Mouse (Mus musculus) heart, adult 9 months (tissue): Measurements from ENCODE around the gene Gm18596.
"Not testable (repeated sequence)": the region's sequence is repeated elsewhere in the genome, so short reads cannot be mapped to it uniquely, and the experiment has no call there.

ENCODE experiments used
- DNase-seq, 2 experiments: peaks; one replicate each; pipeline ENCODE4 v3.0.0; 2022; ENCODE audit warnings: low spot score in 2 of 2

Gm18596 gene

GRCm38 (mm10) chr10:77711157-77711556 is 31.3 kb downstream of the Gm18596 start, which contains the start of gene Gm10024:
TSS of gene Gm10024 (plus strand) at chr10:77711457.
- DNase-seq = not testable (repeated sequence)

GRCm38 (mm10) chr10:77709831-77710230 is 32.6 kb downstream of the Gm18596 start:
- no peak for DNase-seq

- DNase-seq = no peak
Observed at GRCm38 (mm10) chr10:77706326-77706725, 36.1 kb downstream of the Gm18596 start, which contains the start of gene Gm10272. TSS of gene Gm10272 (plus strand) at chr10:77706626.

- DNase-seq = no peak
Observed at GRCm38 (mm10) chr10:77697133-77697532, 45.3 kb downstream of the Gm18596 start, which contains the start of gene Gm9508. TSS of gene Gm9508 (minus strand) at chr10:77697233.
